28 mouse cellular contexts compared by ENCODE assay signal in genomic region chr10:42342714-42343113, GRCm38 (mm10).
"Had no signal": no experiment of that assay in that cellular context is flagged by ENCODE, and none has a peak within 500 bp of the region (broad histone marks: within the 10 kb centered on the region; RNA-seq: fewer than 3 reads in every experiment).

No protein-coding gene starts in this region.

- H3K27me3 ChIP-seq: embryonic facial prominence, embryonic 12.5 days; embryonic facial prominence, embryonic 13.5 days; embryonic facial prominence, embryonic 15.5 days; forebrain, embryonic 15.5 days had no signal

- H3K36me3 ChIP-seq: embryonic facial prominence, embryonic 10.5 days; embryonic facial prominence, embryonic 12.5 days; embryonic facial prominence, embryonic 13.5 days; embryonic facial prominence, embryonic 15.5 days; forebrain, embryonic 10.5 days; forebrain, embryonic 12.5 days; forebrain, embryonic 15.5 days had no signal

- ATAC-seq: forebrain, embryonic 13.5 days; forebrain, embryonic 14.5 days; forebrain, embryonic 15.5 days; forebrain, embryonic 16.5 days; forebrain, postnatal 0 days had no signal

- DNase-seq: cerebellum, adult 18-20 months; cerebellum, adult 2 months; cerebellum, adult 8-10 months; cerebellum, adult 9-10 months; cerebellum, adult 9-11 months; cerebellum, postnatal 10 days; cerebellum, postnatal 14 days; cerebellum, postnatal 25 days; cerebellum, postnatal 36 days; embryo, embryonic 11 days; forebrain, postnatal 0 days; gastrocnemius, adult 2 months; gastrocnemius, postnatal 10 days; gastrocnemius, postnatal 14 days; gastrocnemius, postnatal 25 days; gastrocnemius, postnatal 36 days; heart, adult 11 months had no signal

- H3K27ac ChIP-seq: embryonic facial prominence, embryonic 10.5 days; embryonic facial prominence, embryonic 12.5 days; embryonic facial prominence, embryonic 13.5 days; embryonic facial prominence, embryonic 15.5 days; forebrain, embryonic 10.5 days; forebrain, embryonic 12.5 days; forebrain, embryonic 13.5 days; forebrain, embryonic 15.5 days; gastrocnemius, adult 2 months had no signal

- H3K9ac ChIP-seq: embryonic facial prominence, embryonic 12.5 days; embryonic facial prominence, embryonic 13.5 days; embryonic facial prominence, embryonic 15.5 days; forebrain, embryonic 12.5 days; forebrain, embryonic 13.5 days; forebrain, embryonic 15.5 days; forebrain, postnatal 0 days had no signal

- H3K4me2 ChIP-seq: embryonic facial prominence, embryonic 12.5 days; embryonic facial prominence, embryonic 13.5 days; embryonic facial prominence, embryonic 15.5 days; forebrain, embryonic 12.5 days; forebrain, embryonic 13.5 days; forebrain, embryonic 15.5 days had no signal

- H3K9me3 ChIP-seq: embryonic facial prominence, embryonic 10.5 days; embryonic facial prominence, embryonic 12.5 days; embryonic facial prominence, embryonic 13.5 days; embryonic facial prominence, embryonic 15.5 days; forebrain, embryonic 10.5 days; forebrain, embryonic 12.5 days; forebrain, embryonic 13.5 days; forebrain, embryonic 15.5 days had no signal

- H3K4me3 ChIP-seq: embryonic facial prominence, embryonic 10.5 days; embryonic facial prominence, embryonic 12.5 days; embryonic facial prominence, embryonic 13.5 days; embryonic facial prominence, embryonic 15.5 days; erythroblast, embryonic 14.5 days; forebrain, embryonic 10.5 days; forebrain, embryonic 12.5 days; forebrain, embryonic 13.5 days; forebrain, embryonic 15.5 days; gastrocnemius, adult 2 months had no signal
